Mouse (Mus musculus): ENCODE measurements around the gene Bmp7. TPM values are rescaled to one million over a fixed set of nuclear protein-coding genes. Genes with fewer than 3 reads are reported as not detected.

The Bmp7 gene
- 16.7 and 17.1 TPM in 2 replicates for polyA plus RNA-seq (2015; fragmentation: Nextera tagmentation; extraction: Ambion mirVana)

DNA sequence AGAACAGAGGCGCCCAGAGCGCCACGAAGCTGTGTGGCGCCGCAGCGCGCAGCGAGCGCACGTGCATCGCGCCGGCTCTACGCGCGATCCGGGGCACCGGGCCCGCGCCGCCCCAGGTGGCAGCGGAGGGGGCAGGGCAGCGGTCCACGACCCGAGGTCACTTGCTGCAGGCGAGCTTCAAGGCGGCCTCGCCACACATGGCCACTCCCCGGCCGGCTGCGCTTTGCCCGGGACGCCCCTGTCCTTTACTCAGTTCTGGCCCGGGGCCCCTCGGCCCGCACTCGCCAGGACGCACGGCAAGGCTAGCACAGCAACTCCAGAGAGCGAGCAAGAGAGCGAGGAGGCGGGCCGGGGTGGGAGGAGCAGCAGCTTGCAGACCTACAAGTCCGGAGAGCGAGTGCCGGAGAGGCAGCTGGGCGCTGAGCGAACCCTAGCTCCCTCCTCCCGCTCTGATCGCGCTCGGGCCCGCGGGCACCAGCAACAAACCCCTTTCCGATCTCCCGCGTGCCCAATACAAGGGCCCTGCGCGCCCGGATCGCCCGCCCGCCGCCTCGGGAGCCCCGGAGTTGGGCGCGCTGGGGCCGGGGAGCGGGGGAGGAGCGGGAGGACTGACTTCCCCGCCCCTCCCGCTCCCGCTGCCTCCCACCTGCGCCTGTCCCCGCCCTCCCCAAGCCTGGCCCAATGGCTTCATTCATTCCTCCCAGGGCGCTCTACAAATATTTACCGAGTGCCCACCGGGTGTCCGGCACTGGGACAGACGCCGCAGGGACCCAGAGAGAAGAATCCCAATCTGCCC is at the start of gene Bmp7:
TSS of gene Bmp7 (minus strand) at position 319 of the 796 bp plus-strand sequence.

DNA sequence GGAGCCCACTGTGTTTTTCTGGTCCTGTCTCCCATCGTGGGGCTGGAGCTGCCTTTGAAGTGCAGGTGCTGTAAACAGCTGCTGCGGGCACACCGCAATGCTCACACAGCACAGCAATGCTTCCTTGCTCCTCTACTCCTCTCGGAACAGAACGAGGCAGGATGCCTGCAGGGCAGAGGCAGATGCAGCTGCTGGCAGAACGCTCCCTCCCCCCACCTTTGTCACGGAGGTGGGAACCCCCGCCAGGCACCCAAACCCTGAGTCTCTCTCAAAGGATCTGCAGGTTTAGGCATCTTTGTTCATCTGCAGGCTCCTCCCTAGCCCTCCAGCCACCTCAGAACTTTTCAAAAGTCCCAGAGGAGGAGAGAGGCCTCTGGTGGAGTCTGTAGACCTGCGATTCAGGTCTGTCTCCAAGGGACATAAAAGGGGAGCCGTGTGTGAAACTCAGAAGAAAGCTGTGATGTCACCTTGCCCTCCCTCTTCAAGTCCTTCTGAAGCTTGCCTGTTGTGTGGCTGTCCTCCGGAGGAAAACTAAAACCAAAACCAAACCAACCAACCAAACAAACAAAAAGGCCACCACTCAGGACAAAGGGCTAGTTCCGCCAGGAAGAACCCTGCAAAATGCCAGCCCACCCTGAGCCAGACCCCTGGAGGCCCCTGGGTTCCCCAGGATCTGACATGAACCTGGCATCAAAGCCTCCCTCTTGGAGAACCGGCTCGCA is 37.4 kb upstream of the Bmp7 start, which contains the start of gene Spo11:
TSS of gene Spo11 (plus strand) at position 292 of the 722 bp plus-strand sequence.

Small RNA genes within 50 kb of the gene (microRNA-seq; reads per million reads assigned to microRNA genes)
- gene Gm22773 = not detected

Other genes starting within 250 kb of the Bmp7 start
- 0.54 and 0.65 TPM in 2 replicates for gene Spo11, start 37.4 kb upstream of the Bmp7 start, polyA plus RNA-seq (2015; fragmentation: Nextera tagmentation; extraction: Ambion mirVana)
- gene Rae1, start 59.8 kb upstream of the Bmp7 start, polyA plus RNA-seq (2015; fragmentation: Nextera tagmentation; extraction: Ambion mirVana) = 106 and 112 TPM in 2 replicates
- gene Rbm38, start 80.2 kb upstream of the Bmp7 start, polyA plus RNA-seq (2015; fragmentation: Nextera tagmentation; extraction: Ambion mirVana) = 6.6 and 8.1 TPM in 2 replicates
- 0.09 and 0.12 TPM in 2 replicates for gene Ctcfl, start 179.2 kb upstream of the Bmp7 start, polyA plus RNA-seq (2015; fragmentation: Nextera tagmentation; extraction: Ambion mirVana)
- 0.25 and 0.73 TPM in 2 replicates for gene Pck1, start 212.7 kb upstream of the Bmp7 start, polyA plus RNA-seq (2015; fragmentation: Nextera tagmentation; extraction: Ambion mirVana)

All from neural tube, postnatal 0 days (tissue).